Mouse (Mus musculus) C2C12 (cell line): Measurements from ENCODE around the gene Mdn1.

Source experiments
- CEBPB ChIP-seq: IDR thresholded peaks from one replicate; pipeline ENCODE4 v1.6.1; 2011; ENCODE audit warnings: low read depth, mild to moderate bottlenecking, control low read depth, moderate library complexity
- CTCF ChIP-seq: IDR thresholded peaks from one replicate; pipeline ENCODE4 v1.5.1; 2011; ENCODE audit not compliant: control insufficient read depth, insufficient read depth, insufficient read length
- FOSL1 ChIP-seq: IDR thresholded peaks from one replicate; pipeline ENCODE4 v1.8.0; 2011; ENCODE audit warnings: mild to moderate bottlenecking, low read length; ENCODE audit not compliant: poor library complexity, insufficient read depth, severe bottlenecking
- MAX ChIP-seq: IDR thresholded peaks from one replicate; pipeline ENCODE4 v1.6.1; 2011; ENCODE audit warnings: mild to moderate bottlenecking, control low read depth
- MYOG ChIP-seq: IDR thresholded peaks from one replicate; pipeline ENCODE4 v1.6.1; 2011; ENCODE audit not compliant: control insufficient read depth, insufficient read length; ENCODE audit errors: extremely low read depth
- USF1 ChIP-seq: IDR thresholded peaks from one replicate; pipeline ENCODE4 v1.6.1; 2011; ENCODE audit warnings: low read depth, mild to moderate bottlenecking, control low read depth, moderate library complexity

GRCm38 (mm10) chr4:32824254-32824653 is 167.3 kb downstream of the Mdn1 start:
- no peak for TF ChIP-seq MYOG
- TF ChIP-seq CTCF: no peak
- no peak for TF ChIP-seq CEBPB
- no peak for TF ChIP-seq USF1
- no peak for TF ChIP-seq MAX
- no peak for TF ChIP-seq FOSL1
